Mouse (Mus musculus) CH12.LX (cell line): ENCODE results near the gene Rasl10a. TPM values are rescaled to one million over a fixed set of nuclear protein-coding genes. Genes with fewer than 3 reads are reported as not detected.

Experiments
- DNase-seq: peaks from one replicate; pipeline ENCODE4 v3.0.0-alpha.2; 2013; ENCODE audit errors: extremely low read depth
- H3K27ac ChIP-seq: 2 replicates; pipeline ENCODE4 v1.5.1; 2012; ENCODE audit warnings: low read depth, mild to moderate bottlenecking, control low read depth, moderate library complexity; ENCODE audit not compliant: insufficient read depth
- H3K27me3 ChIP-seq: replicated peaks from 2 replicates; pipeline ENCODE3; 2012; ENCODE audit warnings: inconsistent platforms
- H3K36me3 ChIP-seq, 2 experiments: replicated peaks in 1 of 2; 2 replicates each; pipeline versions ENCODE3 to v1.6.1; 2012; ENCODE audit warnings: inconsistent platforms in 1 of 2, low read length in 1 of 2, mild to moderate bottlenecking in 1 of 2, mixed read lengths in 1 of 2, moderate library complexity in 1 of 2; ENCODE audit not compliant: control insufficient read depth in 1 of 2, insufficient read depth in 1 of 2
- H3K4me1 ChIP-seq, 2 experiments: 2 replicates each; pipeline ENCODE4 v1.6.1; 2012; ENCODE audit warnings: inconsistent platforms in 1 of 2, moderate library complexity in 1 of 2; ENCODE audit not compliant: insufficient read depth in 2 of 2, control insufficient read depth in 1 of 2
- H3K4me2 ChIP-seq: 2 replicates; pipeline ENCODE4 v1.6.1; 2012; ENCODE audit warnings: low read depth, mild to moderate bottlenecking, control low read depth; ENCODE audit not compliant: poor library complexity, insufficient read depth, severe bottlenecking
- H3K4me3 ChIP-seq, 3 experiments: fragments of 150-350 bp in 1 of 3; sonication (generic) in 1 of 3; replicated peaks in 1 of 3; 2 replicates each; pipeline versions ENCODE3 to v1.5.1; 2011 to 2012; ENCODE audit warnings: low read depth in 2 of 3, low read length in 2 of 3, mild to moderate bottlenecking in 2 of 3, moderate library complexity in 2 of 3, control low read depth in 1 of 3, improper control_type of control experiment in 1 of 3, inconsistent platforms in 1 of 3, mixed read lengths in 1 of 3; ENCODE audit not compliant: poor library complexity in 1 of 3
- H3K79me2 ChIP-seq: replicated peaks from 2 replicates; pipeline ENCODE4 v1.6.1; 2012; ENCODE audit warnings: mild to moderate bottlenecking, moderate library complexity; ENCODE audit not compliant: control insufficient read depth, poor library complexity, insufficient read depth, severe bottlenecking; ENCODE audit errors: extremely low read depth
- H3K9ac ChIP-seq: 2 replicates; pipeline ENCODE4 v1.6.1; 2012; ENCODE audit warnings: low read depth, mild to moderate bottlenecking, control low read depth, moderate library complexity; ENCODE audit not compliant: insufficient read depth
- H3K9me3 ChIP-seq: replicated peaks from 2 replicates; pipeline ENCODE3; 2012; ENCODE audit warnings: low read length, inconsistent platforms, mixed read lengths
- CHD2 ChIP-seq: IDR thresholded peaks from 2 replicates; pipeline ENCODE4 v1.6.1; 2011; ENCODE audit warnings: low read length, improper control_type of control experiment
- CTCF ChIP-seq, 2 experiments: IDR thresholded peaks in 1 of 2; conservative IDR thresholded peaks in 1 of 2; 2 replicates each; pipeline ENCODE4 v1.5.1; 2011 to 2012; ENCODE audit warnings: low read depth in 2 of 2, low read length in 2 of 2, improper control_type of control experiment in 1 of 2, inconsistent platforms in 1 of 2, mild to moderate bottlenecking in 1 of 2, moderate library complexity in 1 of 2
- ELF1 ChIP-seq: IDR thresholded peaks from 2 replicates; pipeline ENCODE4 v1.6.1; 2014; ENCODE audit warnings: low read depth, mild to moderate bottlenecking, inconsistent platforms, low read length, improper control_type of control experiment
- EP300 ChIP-seq: IDR thresholded peaks from 2 replicates; pipeline ENCODE4 v1.6.1; 2011; ENCODE audit warnings: low read length, improper control_type of control experiment
- ETS1 ChIP-seq: conservative IDR thresholded peaks from 2 replicates; pipeline ENCODE4 v1.6.1; 2012; ENCODE audit warnings: low read depth, mild to moderate bottlenecking, inconsistent platforms, low read length, improper control_type of control experiment, moderate library complexity
- HCFC1 ChIP-seq: IDR thresholded peaks from 2 replicates; pipeline ENCODE4 v1.6.1; 2012; ENCODE audit warnings: low read depth, mild to moderate bottlenecking, inconsistent platforms, low read length, improper control_type of control experiment
- KAT2A ChIP-seq: IDR thresholded peaks from 2 replicates; pipeline ENCODE4 v1.6.1; 2012; ENCODE audit warnings: low read length, improper control_type of control experiment, inconsistent platforms; ENCODE audit not compliant: insufficient replicate concordance
- MEF2A ChIP-seq: IDR thresholded peaks from 2 replicates; pipeline ENCODE4 v1.6.1; 2014; ENCODE audit warnings: low read depth, mild to moderate bottlenecking, inconsistent platforms, low read length, improper control_type of control experiment, borderline replicate concordance
- MXI1 ChIP-seq: IDR thresholded peaks from 2 replicates; pipeline ENCODE4 v1.6.1; 2011; ENCODE audit warnings: mild to moderate bottlenecking, low read depth, low read length, improper control_type of control experiment
- POLR2A ChIP-seq: IDR thresholded peaks from 2 replicates; pipeline ENCODE4 v1.6.1; 2011; ENCODE audit warnings: low read depth, mild to moderate bottlenecking, improper control_type of control experiment, low read length
- POLR2AphosphoS2 ChIP-seq: IDR thresholded peaks from 2 replicates; pipeline ENCODE4 v1.6.1; 2011; ENCODE audit warnings: low read depth, low read length, improper control_type of control experiment
- RAD21 ChIP-seq: IDR thresholded peaks from 2 replicates; pipeline ENCODE4 v1.6.1; 2011; ENCODE audit warnings: low read depth, mild to moderate bottlenecking, low read length, improper control_type of control experiment, moderate library complexity
- RCOR1 ChIP-seq: conservative IDR thresholded peaks from 2 replicates; pipeline ENCODE4 v1.6.1; 2012; ENCODE audit warnings: low read depth, mild to moderate bottlenecking, inconsistent platforms, low read length, improper control_type of control experiment
- SIN3A ChIP-seq: IDR thresholded peaks from 2 replicates; pipeline ENCODE4 v1.6.1; 2012; ENCODE audit warnings: low read length, improper control_type of control experiment, inconsistent platforms
- UBTF ChIP-seq: IDR thresholded peaks from 2 replicates; pipeline ENCODE4 v1.6.1; 2012; ENCODE audit warnings: low read depth, mild to moderate bottlenecking, inconsistent platforms, low read length, improper control_type of control experiment, moderate library complexity
- ZC3H11A ChIP-seq: IDR thresholded peaks from 2 replicates; pipeline ENCODE4 v1.6.1; 2012; ENCODE audit warnings: low read depth, mild to moderate bottlenecking, inconsistent platforms, low read length, improper control_type of control experiment
- ZKSCAN1 ChIP-seq: IDR thresholded peaks from 2 replicates; pipeline ENCODE4 v1.6.1; 2012; ENCODE audit warnings: low read depth, inconsistent platforms, low read length, improper control_type of control experiment, borderline replicate concordance
- ZNF384 ChIP-seq: IDR thresholded peaks from 2 replicates; pipeline ENCODE4 v1.6.1; 2012; ENCODE audit warnings: low read depth, low read length, improper control_type of control experiment, inconsistent platforms
- dilution Hi-C: fragments of 300-500 bp; cut with MboI; formaldehyde crosslinking; loops from 2 replicates; pipeline ENCODE4 v1.14.3; 2020; ENCODE audit warnings: low sequenced_read_pairs; ENCODE audit not compliant: extremely low pct_unique_long_range_greater_than_20kb, extremely low pct_ligation_motif_present
- in situ Hi-C: fragments of 300-500 bp; cut with MboI; formaldehyde crosslinking; loops from 3 replicates; pipeline ENCODE4 v1.14.3; 2019; ENCODE audit warnings: low sequenced_read_pairs, low pct_ligation_motif_present, low pct_unique_long_range_greater_than_20kb, mixed read lengths
- polyA plus RNA-seq: library from polyadenylated mRNA; unstranded; fragments of >175 nt; gene quantifications from 2 replicates; pipeline ENCODE4 v1.2.1, GENCODE M21; 2012; ENCODE audit warnings: low read depth; ENCODE audit not compliant: insufficient read length
- total RNA-seq, 2 experiments: library from RNA; depleted of rRNA; stranded (reverse); fragments of 300-350 nt in 1 of 2; fragments of >200 nt in 1 of 2; gene quantifications; 2 replicates each; pipeline ENCODE4 v1.2.3; 2012 to 2014

Gene Rasl10a
- total and polyA plus RNA-seq, 3 experiments = 3.0 to 7.5 (median 6.5) TPM

DNA sequence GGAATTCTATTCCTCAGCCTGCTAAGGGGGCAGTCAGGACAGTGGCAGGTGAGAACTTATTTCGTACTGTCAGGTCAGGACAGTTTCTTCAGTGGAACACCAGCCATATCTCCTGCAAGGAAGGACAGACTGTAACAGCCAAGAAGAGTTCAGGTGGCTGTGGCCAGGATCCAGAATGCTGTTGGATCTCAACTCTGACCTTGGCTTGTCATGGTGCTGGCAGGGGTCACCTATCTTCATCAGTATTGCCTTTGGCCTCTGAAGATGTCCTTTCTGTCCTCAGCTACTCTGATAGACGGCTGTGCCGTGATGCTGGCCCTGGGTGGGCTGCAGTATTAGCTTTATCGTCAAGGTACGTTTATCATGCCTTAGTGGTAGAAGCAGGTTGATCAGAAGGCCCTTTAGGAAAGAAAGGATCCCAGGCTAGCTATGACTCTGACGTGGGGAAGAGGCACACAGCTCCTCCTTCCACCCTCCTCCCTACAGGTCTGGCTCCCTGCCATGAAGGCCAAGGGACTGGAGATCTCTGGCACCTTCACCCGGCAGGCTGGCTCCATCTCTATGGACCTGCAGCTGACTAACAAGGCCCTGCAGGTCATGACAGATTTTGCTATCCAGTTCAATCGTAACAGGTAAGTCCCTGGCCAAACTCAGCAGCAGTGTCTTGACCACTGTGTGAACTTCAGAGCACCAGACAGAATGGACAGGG, 20.6 kb upstream of the Rasl10a start:
- DNase-seq = no peak
- Histone ChIP-seq H3K79me2 (no peaks in the 10 kb centered on the region), H3K9ac (no peak overlapping the region), H3K36me3 (peaks cover 86 to 100% of the 10 kb centered on the region in 2 experiments), H3K4me1 (no peaks in the 10 kb centered on the region), H3K27me3 (no peaks in the 10 kb centered on the region), H3K27ac (no peak overlapping the region), H3K4me2 (no peak overlapping the region), H3K4me3 (no peak overlapping the region), H3K9me3 (no peaks in the 10 kb centered on the region)
- dilution Hi-C loops (no loop called here), in situ Hi-C loops (no loop called here)
- no peak for TF ChIP-seq RCOR1
- TF ChIP-seq HCFC1 = no peak
- no peak for TF ChIP-seq ELF1
- TF ChIP-seq UBTF = no peak
- no peak for TF ChIP-seq CHD2
- no peak for TF ChIP-seq ZKSCAN1
- TF ChIP-seq POLR2AphosphoS2 = no peak
- no peak for TF ChIP-seq CTCF (conservative IDR thresholded peaks at IDR 0.05 in 1 of 2, IDR thresholded peaks at IDR 0.05 in 1 of 2; ENCODE audit: low read depth in 2 of 2, low read length in 2 of 2)
- no peak for TF ChIP-seq EP300
- no peak for TF ChIP-seq RAD21
- TF ChIP-seq ZC3H11A = no peak
- TF ChIP-seq KAT2A = no peak
- no peak for TF ChIP-seq MEF2A
- TF ChIP-seq POLR2A = no peak
- no peak for TF ChIP-seq MXI1
- TF ChIP-seq ETS1 = no peak
- no peak for TF ChIP-seq ZNF384
- TF ChIP-seq SIN3A = no peak

DNA sequence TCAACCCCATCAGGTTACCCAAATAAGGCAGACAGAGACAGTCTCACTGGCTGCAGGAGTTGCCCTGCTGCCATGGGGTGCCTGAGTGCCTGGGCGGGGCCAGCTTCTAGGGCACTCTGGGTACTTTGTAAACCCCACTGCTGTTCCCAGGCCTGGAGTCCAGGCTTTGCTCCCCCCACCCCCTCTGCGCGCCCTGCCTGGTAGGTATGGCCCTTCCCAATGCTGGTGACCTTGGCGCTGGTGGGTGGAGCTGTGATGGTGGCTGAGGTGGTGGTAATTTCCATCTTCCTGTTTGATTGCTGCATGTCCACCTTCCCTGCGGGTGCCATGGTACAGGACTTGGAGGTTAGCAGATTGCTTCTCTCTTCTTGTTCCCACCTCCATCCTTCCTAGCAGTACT, 17.3 kb upstream of the Rasl10a start:
- dilution Hi-C loops = no loop called here
- H3K4me1 ChIP-seq = peaks cover 4 to 7% of the 10 kb centered on the region in 2 experiments; a peak in 3 of 4 replicates
- H3K36me3 ChIP-seq = peaks cover 59 to 78% of the 10 kb centered on the region in 2 experiments
- no peak for DNase-seq
- TF ChIP-seq ELF1 (no peak), ZC3H11A (no peak)
- H3K9ac ChIP-seq = no peak overlapping the region
- in situ Hi-C loops = no loop called here
- no peak overlapping the region for H3K4me2 ChIP-seq
- H3K4me3 ChIP-seq = no peak overlapping the region
- H3K9me3 ChIP-seq = no peaks in the 10 kb centered on the region
- H3K27me3 ChIP-seq = no peaks in the 10 kb centered on the region
- H3K79me2 ChIP-seq = no peaks in the 10 kb centered on the region
- no peak overlapping the region for H3K27ac ChIP-seq
